Mouse (Mus musculus): Measurements from ENCODE around the gene Slc16a1. TPM values are rescaled to one million over a fixed set of nuclear protein-coding genes. Genes with fewer than 3 reads are reported as not detected.
"Not testable (repeated sequence)": the region's sequence is repeated elsewhere in the genome, so short reads cannot be mapped to it uniquely, and the experiment has no call there.

Slc16a1 gene
- polyA plus RNA-seq, 1 experiment from 2014 or later: 84.1 TPM

- WGBS: 62% methylated on average over 6 of the region's 6 CpGs
- not testable (repeated sequence) for H3K4me3 ChIP-seq (ENCODE audit: low read length); H3K36me3 ChIP-seq (ENCODE audit: control insufficient read depth, insufficient read depth); H3K9me3 ChIP-seq (replicated peaks; ENCODE audit: control insufficient read depth, low read length); H3K4me2 ChIP-seq (ENCODE audit: low read depth, low read length); H3K27me3 ChIP-seq (ENCODE audit: control insufficient read depth, insufficient read depth, low read length); H3K27ac ChIP-seq (ENCODE audit: low read length); H3K9ac ChIP-seq (ENCODE audit: low read length)
- H3K4me1 ChIP-seq (ENCODE audit: control insufficient read depth, insufficient read depth, low read length): peaks cover 12% of the 10 kb centered on the region
- ATAC-seq (replicated peaks; ENCODE audit: extremely low read depth, insufficient read depth, low FRiP score): peak; percentile 77
Observed at GRCm38 (mm10) chr3:104706951-104707771, 68.7 kb downstream of the Slc16a1 start.

- ATAC-seq (replicated peaks; ENCODE audit: extremely low read depth, insufficient read depth, low FRiP score); H3K36me3 ChIP-seq (ENCODE audit: control insufficient read depth, insufficient read depth); H3K9ac ChIP-seq (ENCODE audit: low read length); H3K9me3 ChIP-seq (replicated peaks; ENCODE audit: control insufficient read depth, low read length); H3K4me3 ChIP-seq (ENCODE audit: low read length); H3K27ac ChIP-seq (ENCODE audit: low read length); H3K4me2 ChIP-seq (ENCODE audit: low read depth, low read length); H3K27me3 ChIP-seq (ENCODE audit: control insufficient read depth, insufficient read depth, low read length): not testable (repeated sequence)
- 53% methylated on average over 1 of the region's 1 CpGs for WGBS
- peaks cover 14% of the 10 kb centered on the region for H3K4me1 ChIP-seq (ENCODE audit: control insufficient read depth, insufficient read depth, low read length)
Observed at GRCm38 (mm10) chr3:104707772-104708144, 69.3 kb downstream of the Slc16a1 start.

Other genes starting within 250 kb of the Slc16a1 start
- 11.9 and 12.4 TPM in 2 replicates for gene Lrig2, start 126.8 kb upstream of the Slc16a1 start, polyA plus RNA-seq (2015; fragmentation: Nextera tagmentation; extraction: Ambion mirVana)
- 36.9 and 38.9 TPM in 2 replicates for gene Ppm1j, start 142.4 kb downstream of the Slc16a1 start, polyA plus RNA-seq (2015; fragmentation: Nextera tagmentation; extraction: Ambion mirVana)
- 0.99 and 1.8 TPM in 2 replicates for gene Fam19a3, start 143.2 kb downstream of the Slc16a1 start, polyA plus RNA-seq (2015; fragmentation: Nextera tagmentation; extraction: Ambion mirVana)
- gene Rhoc, start 149.7 kb downstream of the Slc16a1 start, polyA plus RNA-seq (2015; fragmentation: Nextera tagmentation; extraction: Ambion mirVana): 165 TPM in 2 replicates
- gene Mov10, start 179.9 kb downstream of the Slc16a1 start, polyA plus RNA-seq (2015; fragmentation: Nextera tagmentation; extraction: Ambion mirVana): 25.4 and 29.7 TPM in 2 replicates
- 24.8 and 29.1 TPM in 2 replicates for gene St7l, start 225.3 kb downstream of the Slc16a1 start, polyA plus RNA-seq (2015; fragmentation: Nextera tagmentation; extraction: Ambion mirVana)
- gene Capza1, start 225.8 kb downstream of the Slc16a1 start, polyA plus RNA-seq (2015; fragmentation: Nextera tagmentation; extraction: Ambion mirVana): 170 and 187 TPM in 2 replicates